Mouse (Mus musculus) CH12F3 (cell line): ENCODE results near the gene Itln1.

Source experiments
- in situ Hi-C: fragments of 300-500 bp; cut with MboI; formaldehyde crosslinking; loops from 2 replicates; pipeline ENCODE4 v1.14.3; 2020; ENCODE audit warnings: low sequenced_read_pairs

The Itln1 gene

GRCm38 (mm10) chr1:171535194-171535593 lies at the start of gene Itln1:
Itln1 (minus strand) TSS chr1:171535294.
- in situ Hi-C loops: no loop called here

- in situ Hi-C loops: no loop called here
Measured at GRCm38 (mm10) chr1:171584584-171584983, 49.5 kb upstream of the Itln1 start.

DNA sequence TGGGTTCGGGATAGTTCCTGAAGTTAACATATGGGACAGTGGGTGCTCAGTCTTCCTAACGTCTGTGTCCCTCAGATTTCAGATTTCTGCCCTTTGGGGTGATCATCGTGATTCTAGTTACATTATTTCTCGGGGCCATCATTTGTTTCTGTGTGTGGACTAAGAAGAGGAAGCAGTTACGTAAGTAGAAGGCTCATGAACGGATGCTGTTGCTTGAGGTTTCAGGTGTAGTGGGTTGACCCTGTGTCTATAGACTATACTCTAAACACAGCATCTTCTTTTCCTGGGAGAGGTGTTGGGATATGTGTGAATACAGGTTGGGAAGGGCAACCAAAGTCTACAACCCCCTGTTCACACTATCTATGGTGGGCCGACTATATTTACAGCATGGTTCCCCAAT lies 42.1 kb upstream of the Itln1 start:
- in situ Hi-C loops: no loop called here

- in situ Hi-C loops: loop anchor here (10.0 kb wide), 1 partner anchor 64 kb away; the partner anchor contains the start of gene Alyref2
Measured at GRCm38 (mm10) chr1:171568436-171568835, 33.3 kb upstream of the Itln1 start.

- in situ Hi-C loops: loop anchor here (10.0 kb wide), 1 partner anchor 62 kb away; the partner anchor contains the start of gene Alyref2
Measured at GRCm38 (mm10) chr1:171566777-171567176, 31.7 kb upstream of the Itln1 start.

DNA sequence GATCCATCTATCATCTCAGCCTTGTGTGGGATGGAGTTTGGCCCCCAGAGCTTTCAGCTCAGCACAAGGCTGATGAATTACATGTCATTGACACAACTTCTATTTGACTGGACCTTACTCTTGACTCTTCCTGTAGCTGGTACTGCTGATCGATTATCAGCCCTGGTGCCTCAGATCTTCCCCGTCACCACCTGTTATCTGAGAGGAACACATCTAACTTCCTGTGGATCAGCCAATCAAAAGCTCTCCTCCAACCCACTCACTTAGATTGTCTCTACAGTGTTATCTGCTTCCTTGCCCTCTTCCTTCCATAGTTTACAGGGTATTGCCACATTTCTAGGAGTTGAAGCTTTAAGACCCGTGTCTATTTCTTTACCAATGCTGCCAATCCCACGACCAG lies 30.8 kb upstream of the Itln1 start:
- in situ Hi-C loops: loop anchor here (10.0 kb wide), 1 partner anchor 61 kb away; the partner anchor contains the start of gene Alyref2

DNA sequence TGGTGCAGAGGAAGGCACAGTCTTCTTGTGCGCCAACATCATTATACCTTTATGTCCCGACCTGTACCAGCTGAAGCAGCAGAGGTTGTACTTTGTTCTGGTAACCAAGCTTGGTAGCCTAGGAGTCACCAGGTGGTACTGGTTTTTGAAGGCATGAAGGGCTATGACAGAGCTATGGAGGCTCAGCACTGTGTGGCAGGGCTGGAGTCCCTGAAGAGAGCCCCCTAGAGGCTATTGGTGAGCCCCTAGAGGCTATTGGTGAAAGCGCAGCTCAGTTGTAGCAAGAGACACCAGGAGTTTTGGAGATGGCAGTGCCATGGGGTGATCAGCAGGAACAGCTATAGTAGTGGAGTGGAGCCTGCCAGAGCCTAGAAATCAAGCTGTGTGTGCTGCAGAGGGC lies 29.2 kb upstream of the Itln1 start:
- in situ Hi-C loops: loop anchor here (10.0 kb wide), 1 partner anchor 59 kb away; the partner anchor contains the start of gene Alyref2

DNA sequence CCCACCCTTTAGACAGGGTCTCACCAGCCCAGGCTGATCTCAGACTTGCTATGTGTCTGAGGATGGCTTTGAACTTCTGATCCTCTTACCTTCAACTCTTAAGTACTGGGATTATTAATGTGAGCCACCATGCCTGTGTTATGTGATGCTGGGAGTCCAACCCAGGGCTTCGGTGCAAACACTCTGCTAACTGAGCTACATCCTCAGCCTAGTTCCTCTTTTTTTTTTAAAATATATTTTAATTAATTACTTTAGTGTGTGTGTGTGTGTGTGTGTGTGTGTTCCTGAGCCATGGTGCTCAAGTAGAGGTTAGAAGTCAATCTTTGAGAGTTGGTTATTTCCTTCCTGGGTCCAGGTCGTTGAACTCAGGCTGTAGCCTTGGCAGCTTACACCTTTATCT lies 27.9 kb upstream of the Itln1 start:
- in situ Hi-C loops: loop anchor here (10.0 kb wide), 1 partner anchor 58 kb away; the partner anchor contains the start of gene Alyref2

GRCm38 (mm10) chr1:171561639-171562225 lies 26.6 kb upstream of the Itln1 start:
- in situ Hi-C loops: loop anchor here (10.0 kb wide), 1 partner anchor 57 kb away; the partner anchor contains the start of gene Alyref2

GRCm38 (mm10) chr1:171561200-171561599 lies 26.1 kb upstream of the Itln1 start:
- in situ Hi-C loops: loop anchor here (10.0 kb wide), 1 partner anchor 56 kb away; the partner anchor contains the start of gene Alyref2

- in situ Hi-C loops: loop anchor here (10.0 kb wide), 1 partner anchor 55 kb away; the partner anchor contains the start of gene Alyref2
Measured at GRCm38 (mm10) chr1:171560262-171560661, 25.2 kb upstream of the Itln1 start.

DNA sequence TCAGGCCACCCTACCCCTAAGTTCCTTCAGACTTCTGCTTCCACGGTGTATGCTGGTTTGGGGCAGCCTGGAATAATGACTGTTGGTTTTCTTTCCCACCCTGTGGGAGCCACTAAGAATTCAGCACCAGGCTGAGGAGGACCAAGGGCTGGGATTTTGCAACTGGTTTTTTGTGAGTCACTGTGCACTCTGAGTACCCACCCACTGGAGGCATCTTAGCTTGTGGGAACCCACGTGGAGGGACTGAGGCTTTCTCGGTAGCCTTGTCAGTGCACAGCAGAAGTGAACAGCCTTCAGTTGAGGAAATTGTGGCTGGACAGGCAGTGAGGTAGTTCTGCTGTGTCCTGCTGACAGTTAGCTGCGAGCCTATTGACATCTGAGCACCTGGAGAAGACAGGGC lies 23.8 kb upstream of the Itln1 start, which contains the start of gene Cd244a:
Gene Cd244a, plus strand, starts transcription at position 296 of the 400 bp plus-strand sequence.
- in situ Hi-C loops: no loop called here

GRCm38 (mm10) chr1:171558407-171558806 lies 23.3 kb upstream of the Itln1 start:
- in situ Hi-C loops: no loop called here

- in situ Hi-C loops: no loop called here
Measured at GRCm38 (mm10) chr1:171556366-171556765, 21.3 kb upstream of the Itln1 start.

DNA sequence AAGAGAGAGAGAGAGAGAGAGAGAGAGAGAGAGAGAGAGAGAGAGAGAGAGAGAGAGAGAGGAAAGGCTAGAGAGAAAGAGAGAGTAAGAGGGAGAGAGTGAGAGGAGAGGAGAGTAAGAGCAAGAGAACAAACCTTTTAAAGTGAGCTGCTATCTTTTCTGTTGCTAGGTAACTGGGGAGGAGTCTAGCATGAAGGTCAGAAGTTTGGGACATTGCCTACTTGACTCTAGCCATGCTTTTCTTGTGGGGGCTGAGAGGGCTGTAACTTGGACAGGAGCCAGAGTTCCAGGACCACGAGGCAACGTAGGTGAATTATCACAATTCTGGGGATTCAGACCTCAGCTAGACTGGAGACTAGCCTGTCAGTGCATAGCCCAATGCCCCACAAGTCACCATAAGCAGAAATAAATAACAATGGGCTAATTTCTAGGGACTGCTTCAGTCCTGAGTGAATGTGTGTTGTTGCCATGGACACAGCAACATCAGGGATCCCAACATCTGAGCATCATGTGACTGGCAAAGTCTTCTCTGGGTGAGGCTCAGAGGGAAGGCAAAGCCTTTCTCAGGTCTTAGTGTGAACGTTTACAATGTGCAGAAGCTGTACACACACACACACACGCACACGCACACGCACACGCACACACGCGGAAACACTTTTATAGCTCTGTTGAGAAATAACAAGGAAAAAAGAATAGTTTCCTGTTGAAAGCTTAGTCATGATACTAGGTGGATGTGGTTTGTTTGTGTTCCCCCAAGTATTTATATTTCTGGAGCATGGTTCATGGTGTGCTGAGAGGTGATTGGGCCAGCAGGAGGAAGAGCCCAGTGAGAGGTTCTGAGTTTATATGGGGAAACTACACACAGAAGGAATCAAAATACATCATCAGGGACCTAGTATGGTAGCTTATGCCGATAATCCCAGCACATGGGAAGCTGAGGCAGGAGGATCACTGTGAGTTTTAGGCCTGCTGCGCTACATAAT lies 18.6 kb upstream of the Itln1 start:
- in situ Hi-C loops: no loop called here

DNA sequence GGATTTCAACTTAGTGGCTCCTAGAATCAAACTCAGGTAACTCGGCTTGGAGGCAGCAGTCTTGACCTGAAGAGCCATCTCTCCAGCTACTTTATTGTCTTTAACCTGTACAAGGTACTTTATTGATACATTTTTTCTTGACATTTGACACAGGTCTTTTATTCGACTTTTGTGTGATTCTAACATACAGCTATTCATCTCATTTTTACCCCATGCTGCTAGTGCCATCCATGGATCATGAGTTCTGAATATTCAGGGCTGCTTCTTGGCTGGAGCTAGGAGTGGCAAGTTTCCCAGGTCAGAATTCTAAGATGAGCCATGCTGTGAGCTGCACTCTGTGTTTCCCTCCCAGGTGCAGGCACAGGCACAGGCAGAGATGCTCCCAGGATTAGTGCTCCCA lies 17.1 kb upstream of the Itln1 start:
- in situ Hi-C loops: no loop called here

- in situ Hi-C loops: no loop called here
Measured at GRCm38 (mm10) chr1:171551326-171551725, 16.2 kb upstream of the Itln1 start.

DNA sequence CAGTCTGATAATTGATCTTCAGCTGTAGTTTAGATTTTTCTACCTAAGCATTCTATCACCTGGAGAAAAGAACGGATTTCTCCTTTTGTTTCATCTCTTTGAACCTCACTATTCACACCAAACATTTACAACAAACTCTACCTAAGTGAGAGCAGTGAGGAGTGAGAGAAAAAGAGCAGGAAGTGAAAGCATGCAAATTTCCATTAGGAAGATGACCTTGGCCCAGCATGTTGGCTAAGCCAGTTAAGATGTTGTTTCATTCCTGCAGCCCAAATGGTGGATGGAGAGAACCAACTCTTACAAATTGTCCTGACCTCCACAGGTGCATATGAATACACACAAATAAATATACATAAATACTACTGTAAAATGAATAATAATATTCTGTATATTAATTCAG lies 5.6 kb upstream of the Itln1 start:
- in situ Hi-C loops: loop anchor here (5.0 kb wide), 1 partner anchor 33 kb away; no protein-coding TSS in a partner anchor

- in situ Hi-C loops: no loop called here
Measured at GRCm38 (mm10) chr1:171534557-171534956, 537 bp downstream of the Itln1 start.

DNA sequence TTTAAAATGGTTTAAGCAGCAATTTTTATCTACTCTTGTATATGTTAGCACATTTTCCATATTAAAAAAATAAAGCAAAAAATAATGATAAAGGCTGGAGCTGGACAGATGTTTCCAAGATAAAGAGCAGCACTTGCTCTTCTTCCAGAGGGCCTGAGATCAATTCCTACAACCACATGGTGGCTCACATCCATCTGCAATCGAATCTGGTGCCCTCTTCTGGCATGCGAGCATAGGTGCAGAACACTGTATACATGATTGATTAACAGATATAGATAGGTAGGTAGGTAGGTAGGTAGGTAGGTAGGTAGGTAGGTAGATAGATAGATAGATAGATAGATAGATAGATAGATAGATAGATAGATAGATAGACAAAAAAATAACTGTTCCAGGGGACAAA lies 2.3 kb downstream of the Itln1 start:
- in situ Hi-C loops: no loop called here

DNA sequence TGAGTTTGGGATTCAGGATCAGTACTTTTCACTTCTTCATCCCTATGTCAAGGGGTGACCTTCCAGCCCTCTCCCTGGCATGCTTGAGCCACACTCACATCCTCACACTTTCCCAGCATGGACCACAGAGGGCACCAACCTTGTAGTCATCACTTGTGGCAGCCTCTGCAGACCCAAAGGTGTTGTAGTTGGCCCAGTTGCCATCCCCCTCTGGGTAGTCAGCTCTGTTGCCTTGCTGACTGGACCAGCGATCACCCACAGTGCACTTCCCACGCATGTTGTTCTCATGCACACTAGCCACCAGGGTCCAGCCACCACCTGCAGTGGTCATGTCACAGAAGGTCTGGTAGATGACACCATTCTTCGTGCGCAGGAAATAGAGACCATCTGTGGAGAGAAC lies 3.7 kb downstream of the Itln1 start:
- in situ Hi-C loops: no loop called here
